Mouse (Mus musculus) liver, embryonic 13.5 days (tissue): ENCODE measurements around the gene Dock9. TPM values are rescaled to one million over a fixed set of nuclear protein-coding genes. Genes with fewer than 3 reads are reported as not detected.

Experiments used
- ATAC-seq: fragments of 200-750 bp; cut with Nextera tagmentation; 2 replicates; pipeline ENCODE4 v1.8.0; 2017; ENCODE audit warnings: low read depth, mild to moderate bottlenecking, moderate number of reproducible peaks, moderate library complexity
- DNase-seq: peaks from one replicate; pipeline ENCODE4 v3.0.0; 2022
- H3K27ac ChIP-seq: fragments of 300-500 bp; sonication (generic); 2 replicates; pipeline ENCODE4 v1.5.1; 2015; ENCODE audit warnings: moderate library complexity, mild to moderate bottlenecking, inconsistent platforms
- H3K27me3 ChIP-seq: fragments of 300-500 bp; sonication (generic); 2 replicates; pipeline ENCODE4 v1.6.1; 2015; ENCODE audit warnings: mild to moderate bottlenecking, inconsistent platforms
- H3K36me3 ChIP-seq: fragments of 300-500 bp; sonication (generic); 2 replicates; pipeline ENCODE4 v1.6.1; 2015; ENCODE audit warnings: mild to moderate bottlenecking, inconsistent platforms
- H3K4me1 ChIP-seq: fragments of 300-500 bp; sonication (generic); replicated peaks from 2 replicates; pipeline ENCODE4 v1.6.1; 2015; ENCODE audit warnings: inconsistent platforms
- H3K4me2 ChIP-seq: fragments of 300-500 bp; sonication (generic); 2 replicates; pipeline ENCODE4 v1.6.1; 2015; ENCODE audit warnings: inconsistent platforms, mild to moderate bottlenecking, moderate library complexity
- H3K4me3 ChIP-seq: fragments of 300-500 bp; sonication (generic); replicated peaks from 2 replicates; pipeline ENCODE4 v1.5.1; 2015; ENCODE audit warnings: mild to moderate bottlenecking, inconsistent platforms
- H3K9ac ChIP-seq: fragments of 300-500 bp; sonication (generic); 2 replicates; pipeline ENCODE4 v1.6.1; 2015; ENCODE audit warnings: mild to moderate bottlenecking, inconsistent platforms
- H3K9me3 ChIP-seq: fragments of 300-500 bp; sonication (generic); replicated peaks from 2 replicates; pipeline ENCODE4 v1.6.1; 2016; ENCODE audit warnings: inconsistent platforms
- WGBS: fragments of 180-500 bp; shearing (Covaris S2); methylation state at CpG from one replicate; pipeline ENCODE4 v1.1.7; 2015; ENCODE audit not compliant: insufficient replicate concordance; 5-methylcytosine and 5-hydroxymethylcytosine counted together
- polyA plus RNA-seq: library from polyadenylated mRNA; unstranded; fragments of >200 nt; fragmentation: Nextera tagmentation; extraction: Ambion mirVana; gene quantifications from 2 replicates; pipeline ENCODE4 v1.2.1, GENCODE M21; 2015

Gene Dock9
- polyA plus RNA-seq, 1 experiment from 2014 or later = 0.99 TPM

DNA sequence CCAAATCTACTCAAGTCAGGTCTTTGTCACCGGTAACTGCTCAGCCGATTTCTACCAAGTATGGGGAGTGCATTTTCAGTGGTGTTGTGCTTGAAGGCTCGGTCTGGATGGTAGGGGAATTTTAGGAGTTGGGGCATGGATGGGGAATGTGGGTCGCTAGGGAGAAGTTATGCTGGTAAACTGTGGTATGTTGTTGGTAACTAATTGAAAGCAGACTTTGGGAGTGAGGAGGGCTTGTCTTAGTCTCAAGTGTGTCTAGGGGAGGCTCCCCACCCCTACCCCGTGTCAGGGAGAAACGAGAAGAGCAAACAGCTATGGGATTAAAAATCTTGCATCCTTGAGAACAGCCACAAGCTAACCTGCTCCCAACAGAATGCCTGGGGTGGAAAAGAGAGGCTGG lies 231.7 kb downstream of the Dock9 start:
- DNase-seq = no peak
- WGBS = 65% methylated on average over 6 of the region's 6 CpGs

DNA sequence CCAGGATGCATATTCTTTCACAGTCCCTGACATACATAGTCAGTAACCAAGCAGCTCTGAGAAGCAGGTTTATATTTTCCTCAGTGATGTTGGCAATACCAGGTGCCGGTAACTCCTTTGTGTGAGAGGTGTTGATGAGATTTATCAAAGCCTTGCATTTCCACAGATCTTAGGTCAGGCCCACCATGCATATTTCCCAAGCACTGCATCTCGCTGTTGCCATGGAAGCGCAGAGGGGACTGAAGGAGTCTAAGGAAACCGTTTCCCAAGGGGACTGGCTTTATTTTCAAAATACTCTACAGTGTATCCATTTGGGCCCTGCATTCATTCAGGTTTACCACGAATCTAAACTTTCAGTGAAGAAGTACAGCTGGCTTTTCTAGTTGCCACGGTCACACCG lies 233.0 kb downstream of the Dock9 start:
- no peaks in the 10 kb centered on the region for H3K36me3 ChIP-seq
- H3K9ac ChIP-seq = no peak overlapping the region
- WGBS = 71% methylated on average over 7 of the region's 7 CpGs
- H3K27ac ChIP-seq = no peak overlapping the region
- H3K4me3 ChIP-seq = no peak overlapping the region
- no peaks in the 10 kb centered on the region for H3K9me3 ChIP-seq
- ATAC-seq = no peak
- no peaks in the 10 kb centered on the region for H3K27me3 ChIP-seq
- no peaks in the 10 kb centered on the region for H3K4me1 ChIP-seq
- no peak overlapping the region for H3K4me2 ChIP-seq
- no peak for DNase-seq

More for the DNA sequence above, 231.7 kb downstream of the Dock9 start:
- no peak overlapping the region for H3K9ac ChIP-seq
- H3K27me3 ChIP-seq = no peaks in the 10 kb centered on the region
- H3K27ac ChIP-seq = no peak overlapping the region
- H3K9me3 ChIP-seq = no peaks in the 10 kb centered on the region
- no peaks in the 10 kb centered on the region for H3K36me3 ChIP-seq
- no peak overlapping the region for H3K4me2 ChIP-seq
- H3K4me3 ChIP-seq = no peak overlapping the region
- ATAC-seq = no peak
- no peaks in the 10 kb centered on the region for H3K4me1 ChIP-seq

DNA sequence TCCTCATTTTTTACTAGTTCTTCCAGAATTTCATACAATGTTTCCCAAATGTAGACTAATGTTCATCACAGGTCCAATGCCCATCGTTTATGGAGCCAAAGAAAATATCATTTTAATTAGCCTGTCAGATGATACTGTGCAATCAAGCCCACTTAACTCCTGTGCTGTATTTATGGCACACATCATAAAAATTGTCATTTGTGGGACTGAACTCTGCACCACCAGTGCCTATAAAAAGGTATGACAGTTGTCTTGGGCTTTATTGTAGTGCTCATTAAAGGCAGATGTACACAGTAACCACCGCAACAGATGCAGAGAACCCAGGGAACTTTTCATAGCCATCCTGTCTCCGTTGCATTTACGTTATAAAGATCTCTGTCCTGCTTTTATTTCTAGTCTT lies 233.7 kb downstream of the Dock9 start:
- Histone ChIP-seq H3K4me1 (no peaks in the 10 kb centered on the region), H3K9ac (no peak overlapping the region), H3K9me3 (no peaks in the 10 kb centered on the region), H3K4me3 (no peak overlapping the region), H3K27me3 (no peaks in the 10 kb centered on the region), H3K4me2 (no peak overlapping the region), H3K36me3 (no peaks in the 10 kb centered on the region), H3K27ac (no peak overlapping the region)
- DNase-seq (no peak), ATAC-seq (no peak)
- 69% methylated on average over 4 of the region's 4 CpGs for WGBS

DNA sequence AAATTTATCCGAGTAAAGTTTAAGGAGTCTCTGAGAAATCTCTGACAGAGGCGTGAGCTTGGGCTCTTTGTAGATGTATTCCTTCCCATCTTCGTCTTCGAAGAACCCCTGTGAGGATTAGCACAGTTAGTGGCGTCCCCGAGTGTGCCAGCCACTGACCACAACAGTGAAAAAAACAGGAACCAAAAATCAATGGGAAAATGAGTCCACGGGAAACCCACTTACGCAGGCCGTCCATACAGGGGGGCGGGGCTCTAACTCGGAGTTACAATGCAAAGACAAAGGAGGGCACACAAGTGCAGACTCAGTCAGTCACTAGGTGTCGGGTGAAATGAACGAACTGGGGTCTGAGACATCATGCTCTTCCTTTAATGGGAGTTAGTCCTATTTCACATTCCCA lies 238.6 kb downstream of the Dock9 start:
- no peak for ATAC-seq
- Histone ChIP-seq H3K4me3 (no peak overlapping the region), H3K27ac (no peak overlapping the region), H3K4me2 (no peak overlapping the region), H3K27me3 (no peaks in the 10 kb centered on the region), H3K9ac (no peak overlapping the region), H3K9me3 (no peaks in the 10 kb centered on the region), H3K36me3 (no peaks in the 10 kb centered on the region), H3K4me1 (no peaks in the 10 kb centered on the region)
- DNase-seq = no peak
- 53% methylated on average over 13 of the region's 13 CpGs for WGBS

DNA sequence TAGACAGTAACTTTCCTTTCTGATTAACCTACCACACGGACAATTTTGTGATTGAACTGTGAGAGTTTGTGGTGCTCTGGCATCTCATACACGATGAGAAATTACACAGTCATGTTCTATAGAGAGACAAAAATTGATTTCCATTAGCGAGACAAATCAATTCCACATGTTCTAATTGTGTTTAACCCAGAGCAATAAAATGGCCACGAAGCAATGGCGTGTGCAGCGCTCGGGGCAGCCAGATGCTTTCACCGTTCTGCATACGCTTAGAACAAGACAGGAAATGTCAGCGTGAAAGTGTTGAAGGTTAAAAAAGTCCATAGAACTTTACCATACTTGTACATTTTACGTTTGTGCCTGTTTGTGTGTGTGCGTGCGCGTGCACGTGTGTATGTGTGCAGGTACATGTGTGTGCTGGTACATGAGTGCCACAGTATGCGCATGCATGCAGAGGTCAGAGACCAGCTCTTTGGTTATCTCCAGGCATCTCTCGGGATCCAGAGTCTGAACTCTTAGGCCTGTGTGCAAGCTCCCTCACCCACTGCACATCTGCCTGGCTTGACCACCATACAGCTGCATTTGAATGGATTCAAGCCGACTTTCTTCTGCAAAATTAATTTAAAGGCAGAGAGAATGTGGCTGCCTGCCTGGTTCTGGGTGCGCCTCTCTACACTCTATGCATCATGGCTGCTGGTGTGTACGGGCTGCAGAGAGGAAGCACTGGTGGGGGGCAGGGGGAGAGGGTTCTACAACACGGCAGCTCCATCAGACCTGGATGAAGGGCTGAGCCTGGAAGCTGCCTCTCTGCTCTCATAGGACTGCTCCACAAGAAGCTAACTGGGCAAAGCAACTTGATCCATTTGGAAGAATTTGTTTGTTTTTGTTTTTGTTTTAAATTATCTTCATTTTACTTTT lies 241.0 kb downstream of the Dock9 start:
- Histone ChIP-seq H3K9ac (no peak overlapping the region), H3K27ac (no peak overlapping the region), H3K9me3 (no peaks in the 10 kb centered on the region), H3K4me2 (no peak overlapping the region), H3K36me3 (no peaks in the 10 kb centered on the region), H3K27me3 (no peaks in the 10 kb centered on the region), H3K4me3 (no peak overlapping the region), H3K4me1 (no peaks in the 10 kb centered on the region)
- WGBS = 78% methylated on average over 21 of the region's 21 CpGs
- no peak for ATAC-seq
- DNase-seq = no peak

DNA sequence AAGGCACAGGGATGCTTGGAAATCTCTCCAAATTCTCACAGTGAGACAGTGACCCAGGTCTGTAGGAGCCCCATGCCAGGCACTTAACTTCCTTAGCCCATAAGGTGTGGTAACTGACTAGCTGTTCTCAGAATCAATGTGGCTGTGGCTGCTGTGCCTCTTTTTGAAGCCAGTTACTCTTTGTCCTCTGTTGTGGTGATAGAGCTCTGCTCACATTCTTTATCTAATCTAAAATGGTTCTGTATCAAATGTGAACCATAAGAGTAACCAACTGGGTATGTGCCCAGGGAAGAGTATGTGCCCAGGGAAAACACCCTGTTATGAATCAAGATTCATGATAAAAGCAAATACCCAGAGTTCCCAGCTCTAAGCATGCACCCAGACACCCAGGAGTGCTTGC lies 243.9 kb downstream of the Dock9 start:
- H3K9me3 ChIP-seq = no peaks in the 10 kb centered on the region
- no peak overlapping the region for H3K4me2 ChIP-seq
- H3K9ac ChIP-seq = no peak overlapping the region
- H3K4me1 ChIP-seq = no peaks in the 10 kb centered on the region
- H3K27ac ChIP-seq = no peak overlapping the region
- no peaks in the 10 kb centered on the region for H3K36me3 ChIP-seq
- DNase-seq (no peak), ATAC-seq (no peak)
- no peaks in the 10 kb centered on the region for H3K27me3 ChIP-seq
- no peak overlapping the region for H3K4me3 ChIP-seq

DNA sequence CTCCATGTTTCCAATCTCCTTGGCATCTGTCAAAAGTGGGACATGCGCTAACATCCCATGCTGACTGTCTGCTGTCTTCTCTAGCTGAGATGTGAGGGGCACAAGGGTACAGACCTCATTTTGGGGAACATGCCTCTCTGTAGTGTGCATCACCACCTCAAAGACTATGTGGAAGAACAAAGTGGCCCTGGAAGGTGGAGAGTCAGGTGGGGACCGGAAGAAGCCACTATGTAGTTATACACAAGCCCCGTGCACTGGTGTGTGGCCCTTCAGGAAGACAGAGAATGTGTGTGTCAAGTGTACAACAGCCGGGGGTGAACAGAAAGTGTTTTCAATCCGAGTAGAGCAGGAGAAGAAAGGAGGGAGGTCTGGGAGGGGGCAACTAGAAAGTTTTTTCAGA lies 245.1 kb downstream of the Dock9 start:
- no peak for DNase-seq
- no peak overlapping the region for H3K27ac ChIP-seq
- WGBS = 58% methylated on average over 5 of the region's 5 CpGs

DNA sequence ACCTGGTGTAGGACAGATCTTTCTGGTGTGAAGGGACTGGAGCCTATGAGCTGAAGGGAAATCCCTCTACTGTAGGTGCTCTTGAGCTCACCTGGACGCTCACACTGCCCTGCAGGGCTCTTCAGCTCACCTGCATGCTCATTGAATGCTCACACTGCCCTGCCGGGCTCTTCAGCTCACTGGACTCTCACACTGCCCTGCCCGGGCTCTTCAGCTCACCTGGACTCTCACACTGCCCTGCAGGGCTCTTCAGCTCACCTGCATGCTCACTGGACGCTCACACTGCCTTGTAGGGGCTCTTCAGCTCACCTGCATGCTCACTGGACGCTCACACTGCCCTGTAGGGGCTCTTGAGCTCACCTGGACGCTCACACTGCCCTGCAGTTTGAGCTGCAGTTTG lies 247.8 kb downstream of the Dock9 start:
- ATAC-seq = no peak
- H3K27me3 ChIP-seq = no peaks in the 10 kb centered on the region
- H3K9me3 ChIP-seq = no peaks in the 10 kb centered on the region
- H3K4me1 ChIP-seq = no peaks in the 10 kb centered on the region
- no peak overlapping the region for H3K4me2 ChIP-seq
- peaks cover 4% of the 10 kb centered on the region; the same call in 1 of the 2 replicates for H3K36me3 ChIP-seq
- H3K27ac ChIP-seq = no peak overlapping the region
- no peak overlapping the region for H3K4me3 ChIP-seq
- H3K9ac ChIP-seq = no peak overlapping the region
- 56% methylated on average over 6 of the region's 6 CpGs for WGBS
- DNase-seq = no peak

More for the DNA sequence above, 245.1 kb downstream of the Dock9 start:
- no peak for ATAC-seq
- no peak overlapping the region for H3K4me3 ChIP-seq
- no peak overlapping the region for H3K9ac ChIP-seq
- no peak overlapping the region for H3K4me2 ChIP-seq
- H3K36me3 ChIP-seq = no peaks in the 10 kb centered on the region
- H3K27me3 ChIP-seq = no peaks in the 10 kb centered on the region
- no peaks in the 10 kb centered on the region for H3K4me1 ChIP-seq
- no peaks in the 10 kb centered on the region for H3K9me3 ChIP-seq

DNA sequence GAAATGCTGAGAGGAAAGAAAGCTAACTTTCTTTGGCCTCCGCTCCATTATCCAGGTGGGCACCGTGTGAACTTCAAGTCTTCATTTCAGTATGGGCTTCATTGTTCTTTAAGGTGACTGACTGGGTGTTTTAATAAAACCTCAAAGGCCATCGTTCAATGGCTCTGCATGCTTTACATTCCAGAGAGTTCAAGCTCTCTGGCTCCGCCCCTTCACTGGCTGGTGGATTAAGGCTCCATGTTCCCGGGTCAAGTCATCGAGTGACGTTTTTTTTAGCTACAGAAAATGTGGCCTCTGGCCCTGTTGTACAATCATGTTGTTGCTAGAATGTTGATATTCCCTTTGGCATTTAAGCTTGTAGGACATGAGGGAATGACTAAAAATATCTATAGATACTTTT lies 249.9 kb downstream of the Dock9 start:
- Histone ChIP-seq H3K4me2 (no peak overlapping the region), H3K4me3 (no peak overlapping the region), H3K27me3 (no peaks in the 10 kb centered on the region), H3K27ac (no peak overlapping the region), H3K9me3 (no peaks in the 10 kb centered on the region), H3K36me3 (peaks cover 4% of the 10 kb centered on the region; the same call in 1 of the 2 replicates), H3K9ac (no peak overlapping the region), H3K4me1 (no peaks in the 10 kb centered on the region)
- DNase-seq (no peak), ATAC-seq (no peak)
- WGBS = 68% methylated on average over 7 of the region's 7 CpGs

DNA sequence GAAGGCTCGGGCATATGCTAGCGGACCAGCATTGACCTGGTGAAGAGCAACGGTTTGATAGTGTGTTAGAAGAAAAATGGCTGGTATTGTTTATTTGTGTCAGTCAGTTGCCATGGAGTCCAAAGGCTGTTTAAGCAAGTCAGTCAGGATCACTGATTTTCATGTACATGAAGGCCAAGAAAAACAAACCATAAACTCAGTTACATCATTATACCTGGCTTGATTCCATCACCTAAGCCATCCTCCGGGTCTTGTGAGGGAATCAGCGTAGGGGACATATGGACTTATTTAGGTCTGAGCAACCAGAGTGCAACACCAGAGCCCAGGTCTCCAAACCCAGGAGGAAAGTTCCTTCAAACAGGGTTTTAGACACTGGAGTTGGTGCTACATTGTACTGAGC lies 251.0 kb downstream of the Dock9 start:
- Histone ChIP-seq H3K4me2 (no peak overlapping the region), H3K27me3 (no peaks in the 10 kb centered on the region), H3K27ac (no peak overlapping the region), H3K36me3 (peaks cover 4% of the 10 kb centered on the region; the same call in 1 of the 2 replicates), H3K9ac (no peak overlapping the region), H3K4me3 (no peak overlapping the region), H3K9me3 (no peaks in the 10 kb centered on the region), H3K4me1 (no peaks in the 10 kb centered on the region)
- 72% methylated on average over 5 of the region's 5 CpGs for WGBS
- DNase-seq (no peak), ATAC-seq (no peak)

DNA sequence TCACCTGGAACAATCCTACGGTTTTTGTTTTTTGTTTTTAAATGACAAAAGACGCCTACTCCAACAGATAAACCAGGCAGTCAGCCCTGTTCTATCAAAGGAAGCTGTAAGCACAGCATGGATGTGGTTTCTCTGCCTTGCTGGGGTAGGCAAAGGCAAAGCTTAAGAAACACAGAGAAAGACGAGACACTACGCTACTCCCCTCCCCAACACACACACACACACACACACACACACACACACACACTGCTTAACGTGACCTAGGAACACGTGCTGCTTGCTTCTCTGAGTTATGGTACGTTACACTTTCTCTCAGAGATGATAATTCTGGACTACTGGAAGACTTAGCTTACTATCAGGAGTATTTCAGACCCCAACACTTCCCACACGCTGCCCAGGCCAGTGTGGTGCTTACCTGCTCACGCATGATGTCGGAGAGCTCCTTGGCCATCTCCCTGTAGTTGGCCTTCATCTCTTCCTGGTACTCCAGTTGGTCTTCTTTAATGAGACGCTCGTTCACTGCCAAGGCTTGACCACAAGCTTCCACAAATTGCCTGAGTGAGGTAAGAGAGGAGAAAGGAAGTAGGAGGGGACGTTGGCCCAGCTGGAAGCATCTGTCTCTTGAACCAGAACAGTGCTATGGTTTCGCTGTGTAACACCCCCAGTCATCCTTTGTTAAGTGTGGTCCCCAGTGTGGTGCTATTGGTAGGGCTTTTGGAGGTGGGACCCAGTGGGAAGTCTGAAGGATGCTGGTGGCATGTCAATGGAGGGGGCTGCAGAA lies 251.9 kb downstream of the Dock9 start:
- Histone ChIP-seq H3K27ac (no peak overlapping the region), H3K4me1 (no peaks in the 10 kb centered on the region), H3K36me3 (peaks cover 4% of the 10 kb centered on the region; the same call in 1 of the 2 replicates), H3K9ac (no peak overlapping the region), H3K4me3 (no peak overlapping the region), H3K27me3 (no peaks in the 10 kb centered on the region), H3K4me2 (no peak overlapping the region), H3K9me3 (no peaks in the 10 kb centered on the region)
- no peak for ATAC-seq
- no peak for DNase-seq
- WGBS = 59% methylated on average over 14 of the region's 14 CpGs
